Mouse (Mus musculus): ENCODE measurements around the gene Krtap28-13. TPM values are rescaled to one million over a fixed set of nuclear protein-coding genes. Genes with fewer than 3 reads are reported as not detected.

The Krtap28-13 gene
- polyA plus RNA-seq, 1 experiment: not detected

DNA sequence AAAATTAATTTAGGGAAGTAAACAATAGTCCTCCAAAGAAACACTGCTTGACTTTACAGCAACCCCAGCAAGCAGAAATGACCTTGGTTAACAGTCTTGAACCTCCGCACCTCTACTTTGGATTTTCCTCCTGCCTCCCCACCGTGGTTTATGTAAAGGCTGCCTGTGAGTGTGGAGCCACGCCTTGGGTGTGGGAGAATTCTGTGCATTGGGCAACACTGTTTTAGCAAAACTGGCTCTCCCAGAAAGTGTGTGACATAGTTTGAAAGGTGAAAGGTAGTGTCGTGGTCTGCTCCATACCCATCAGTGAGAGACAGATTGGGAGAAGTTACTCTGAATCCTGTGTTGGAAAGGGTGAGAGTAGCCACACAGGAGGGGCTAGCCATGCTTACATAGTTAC, 21.6 kb upstream of the Krtap28-13 start:
- TF ChIP-seq FLI1 (IDR thresholded peaks at IDR 0.05; ENCODE audit: low read length): no peak
- no peak for TF ChIP-seq GATA1 (IDR thresholded peaks at IDR 0.05; ENCODE audit: borderline replicate concordance, low read length)
- H3K4me3 ChIP-seq (replicated peaks): no peak overlapping the region

DNA sequence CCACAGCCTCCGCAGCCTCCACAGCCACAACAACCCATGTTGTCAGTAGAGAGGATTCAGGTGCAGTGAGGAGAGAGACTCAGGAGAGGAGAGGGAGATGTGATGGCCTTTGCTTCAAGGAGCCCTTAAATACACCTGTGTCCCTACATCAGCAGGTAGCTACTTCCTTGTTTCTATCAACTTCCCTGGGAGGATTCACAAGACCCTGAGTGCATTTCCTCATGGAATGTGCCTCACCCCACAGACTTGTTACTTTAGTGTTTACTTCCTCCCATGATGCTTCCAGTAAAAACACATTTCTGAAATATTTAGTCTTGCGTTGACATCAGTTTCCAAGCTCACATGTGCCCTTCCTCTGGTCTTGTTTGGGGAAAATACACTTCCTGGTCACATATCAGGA, 18.4 kb upstream of the Krtap28-13 start, which contains the start of gene Krtap28-10:
Krtap28-10 (minus strand) TSS at position 101 of the 400 bp plus-strand sequence.
- Histone ChIP-seq H3K27me3 (replicated peaks) (peaks cover 12% of the 10 kb centered on the region), H3K4me1 (peaks cover 6% of the 10 kb centered on the region; the same call in 1 of the 2 replicates), H3K9me3 (no peaks in the 10 kb centered on the region), H3K36me3 (replicated peaks; ENCODE audit: low read length) (no peaks in the 10 kb centered on the region), H3K4me3 (replicated peaks) (no peak within 1 kb of the TSS)
- TF ChIP-seq FLI1 (IDR thresholded peaks at IDR 0.05; ENCODE audit: low read length) (no peak), GATA1 (IDR thresholded peaks at IDR 0.05; ENCODE audit: borderline replicate concordance, low read length) (no peak)

More for the DNA sequence above, 21.6 kb upstream of the Krtap28-13 start:
- Histone ChIP-seq H3K9me3 (no peaks in the 10 kb centered on the region), H3K36me3 (replicated peaks; ENCODE audit: low read length) (no peaks in the 10 kb centered on the region), H3K4me1 (peaks cover 6% of the 10 kb centered on the region; the same call in 1 of the 2 replicates), H3K27me3 (replicated peaks) (peaks cover 12% of the 10 kb centered on the region)

DNA sequence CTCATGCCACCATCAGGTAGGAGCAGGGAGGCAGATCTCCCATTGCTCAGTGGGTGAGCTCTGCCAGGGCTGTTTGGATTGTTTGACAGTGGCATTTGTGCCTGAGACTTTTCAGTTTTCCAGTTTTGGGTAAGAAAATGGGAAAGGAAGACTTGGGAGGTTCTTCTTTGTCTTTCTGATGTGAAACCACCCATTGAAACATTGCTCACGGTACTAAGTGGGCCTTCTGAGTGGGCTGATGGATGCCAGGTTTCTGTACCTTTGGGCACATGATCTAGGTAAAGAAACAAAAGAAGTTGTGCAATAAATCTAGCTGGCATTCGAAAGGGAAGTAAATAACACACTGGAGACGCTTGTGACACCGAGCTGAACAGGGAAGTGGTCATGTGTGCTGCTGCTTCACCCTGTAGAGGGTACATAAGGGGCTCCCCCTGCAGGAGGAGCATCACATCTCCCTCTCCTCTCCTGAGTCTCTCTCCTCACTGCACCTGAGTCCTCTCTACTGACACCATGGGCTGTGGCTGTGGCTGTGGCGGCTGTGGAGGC, 15.8 kb upstream of the Krtap28-13 start, which contains the start of gene Gm47969:
Gm47969 (plus strand) TSS at position 51 of the 546 bp plus-strand sequence.
- Histone ChIP-seq H3K4me1 (no peaks in the 10 kb centered on the region; the same call in 1 of the 2 replicates), H3K9me3 (no peaks in the 10 kb centered on the region; the same call in 1 of the 2 replicates), H3K4me3 (replicated peaks) (peak within 1 kb of the TSS; percentile 18), H3K27me3 (replicated peaks) (no peaks in the 10 kb centered on the region), H3K36me3 (replicated peaks; ENCODE audit: low read length) (no peaks in the 10 kb centered on the region)
- TF ChIP-seq GATA1 (IDR thresholded peaks at IDR 0.05; ENCODE audit: borderline replicate concordance, low read length) (no peak), FLI1 (IDR thresholded peaks at IDR 0.05; ENCODE audit: low read length) (no peak)

DNA sequence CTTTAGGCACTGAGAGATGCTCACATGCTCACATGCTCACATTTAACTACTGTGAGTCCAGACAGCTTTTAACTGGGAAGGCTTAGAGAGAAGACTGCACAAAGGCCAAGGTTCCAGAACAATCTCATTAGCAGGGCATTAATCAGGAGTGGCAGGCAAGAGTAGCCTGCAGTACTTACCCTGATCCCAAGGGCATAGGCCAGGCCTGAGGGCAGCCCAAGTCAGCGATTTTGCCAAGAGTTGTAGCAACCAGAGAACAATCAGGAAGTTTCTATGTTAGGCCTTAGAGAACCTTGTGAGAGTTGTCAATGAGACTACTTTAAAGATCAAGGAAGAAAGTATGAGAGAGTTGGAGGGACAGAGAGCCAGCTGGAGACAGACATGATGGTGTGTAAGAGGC, 2.2 kb upstream of the Krtap28-13 start:
- TF ChIP-seq FLI1 (IDR thresholded peaks at IDR 0.05; ENCODE audit: low read length): no peak
- TF ChIP-seq GATA1 (IDR thresholded peaks at IDR 0.05; ENCODE audit: borderline replicate concordance, low read length): no peak
- no peak overlapping the region for H3K4me3 ChIP-seq (replicated peaks)

DNA sequence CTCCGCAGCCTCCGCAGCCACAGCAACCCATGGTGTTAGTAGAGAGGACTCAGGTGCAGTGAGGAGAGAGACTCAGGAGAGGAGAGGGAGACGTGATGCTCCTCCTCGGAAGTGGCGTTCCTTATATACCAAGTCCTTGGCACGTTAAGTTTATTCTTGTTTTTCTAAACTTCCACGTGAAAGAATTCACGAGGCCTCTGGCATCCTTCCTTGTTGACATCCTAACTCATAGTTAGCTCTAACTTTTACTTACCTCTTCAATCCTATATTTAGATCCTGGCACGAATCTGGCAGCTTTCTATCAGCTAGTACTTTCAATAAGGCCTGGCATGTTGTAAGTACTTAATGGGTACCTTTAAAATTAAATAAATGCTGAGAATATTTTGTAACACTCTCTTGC, 1.5 kb upstream of the Krtap28-13 start, which contains the start of gene A030005K14Rik:
A030005K14Rik (minus strand) TSS at position 101 of the 400 bp plus-strand sequence.
- no peaks in the 10 kb centered on the region for H3K27me3 ChIP-seq (replicated peaks)
- peaks cover 9% of the 10 kb centered on the region; the same call in 1 of the 2 replicates for H3K9me3 ChIP-seq
- TF ChIP-seq GATA1 (IDR thresholded peaks at IDR 0.05; ENCODE audit: borderline replicate concordance, low read length) (no peak), FLI1 (IDR thresholded peaks at IDR 0.05; ENCODE audit: low read length) (no peak)
- H3K4me3 ChIP-seq (replicated peaks): peak within 1 kb of the TSS; percentile 77
- no peaks in the 10 kb centered on the region for H3K36me3 ChIP-seq (replicated peaks; ENCODE audit: low read length)
- no peaks in the 10 kb centered on the region; the same call in 1 of the 2 replicates for H3K4me1 ChIP-seq

More for the DNA sequence above, 2.2 kb upstream of the Krtap28-13 start:
- Histone ChIP-seq H3K4me1 (no peaks in the 10 kb centered on the region; the same call in 1 of the 2 replicates), H3K27me3 (replicated peaks) (no peaks in the 10 kb centered on the region), H3K36me3 (replicated peaks; ENCODE audit: low read length) (no peaks in the 10 kb centered on the region), H3K9me3 (peaks cover 9% of the 10 kb centered on the region; the same call in 1 of the 2 replicates)

DNA sequence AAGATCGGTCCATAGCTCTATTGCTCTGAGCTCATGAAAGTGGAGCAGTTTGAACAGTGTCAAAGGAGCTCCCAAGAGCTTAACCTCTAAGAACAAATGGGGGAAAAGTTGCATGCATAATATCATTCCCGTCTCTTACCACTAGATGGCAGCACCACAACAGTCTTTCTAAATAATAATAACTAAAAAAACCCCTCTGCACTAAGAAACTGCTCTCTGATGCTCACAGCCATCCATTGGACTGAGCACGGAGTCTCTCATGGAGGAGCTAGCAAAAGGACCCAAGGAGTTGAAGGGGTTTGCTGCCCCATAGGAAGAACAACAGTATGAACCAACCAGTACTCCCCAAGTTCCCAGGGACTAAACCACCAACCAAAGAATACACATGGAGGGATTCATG, 4.1 kb downstream of the Krtap28-13 start:
- no peaks in the 10 kb centered on the region; the same call in 1 of the 2 replicates for H3K4me1 ChIP-seq
- H3K27me3 ChIP-seq (replicated peaks): no peaks in the 10 kb centered on the region
- no peak overlapping the region for H3K4me3 ChIP-seq (replicated peaks)
- H3K36me3 ChIP-seq (replicated peaks; ENCODE audit: low read length): no peaks in the 10 kb centered on the region
- H3K9me3 ChIP-seq: peaks cover 4% of the 10 kb centered on the region; the same call in 1 of the 2 replicates
- TF ChIP-seq GATA1 (IDR thresholded peaks at IDR 0.05; ENCODE audit: borderline replicate concordance, low read length) (no peak), FLI1 (IDR thresholded peaks at IDR 0.05; ENCODE audit: low read length) (no peak)

DNA sequence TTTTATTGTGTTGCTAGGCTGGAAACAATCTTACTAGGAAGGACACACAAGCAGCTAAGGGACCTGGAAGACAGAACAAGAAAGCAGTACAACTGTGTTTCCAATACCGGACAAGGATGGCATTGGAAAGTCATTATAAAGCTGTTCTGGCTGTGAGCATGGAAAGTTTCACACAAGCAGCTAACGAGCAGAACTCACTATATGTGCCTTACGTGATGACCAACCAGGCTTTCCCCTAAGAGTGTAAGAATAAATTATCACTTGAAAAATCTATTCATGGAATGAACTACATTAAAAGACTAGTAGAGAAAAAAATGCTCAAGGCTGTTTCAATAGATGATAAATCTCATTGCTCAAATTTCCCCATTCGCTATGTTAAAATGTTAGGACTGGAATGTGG, 5.8 kb downstream of the Krtap28-13 start:
- Histone ChIP-seq H3K4me3 (replicated peaks) (no peak overlapping the region), H3K36me3 (replicated peaks; ENCODE audit: low read length) (no peaks in the 10 kb centered on the region), H3K4me1 (no peaks in the 10 kb centered on the region), H3K27me3 (replicated peaks) (no peaks in the 10 kb centered on the region), H3K9me3 (0 out of 2 replicates have a peak, but pooled peaks cover 3% of the 10 kb centered on the region)
- TF ChIP-seq GATA1 (IDR thresholded peaks at IDR 0.05; ENCODE audit: borderline replicate concordance, low read length) (no peak), FLI1 (IDR thresholded peaks at IDR 0.05; ENCODE audit: low read length) (no peak)

DNA sequence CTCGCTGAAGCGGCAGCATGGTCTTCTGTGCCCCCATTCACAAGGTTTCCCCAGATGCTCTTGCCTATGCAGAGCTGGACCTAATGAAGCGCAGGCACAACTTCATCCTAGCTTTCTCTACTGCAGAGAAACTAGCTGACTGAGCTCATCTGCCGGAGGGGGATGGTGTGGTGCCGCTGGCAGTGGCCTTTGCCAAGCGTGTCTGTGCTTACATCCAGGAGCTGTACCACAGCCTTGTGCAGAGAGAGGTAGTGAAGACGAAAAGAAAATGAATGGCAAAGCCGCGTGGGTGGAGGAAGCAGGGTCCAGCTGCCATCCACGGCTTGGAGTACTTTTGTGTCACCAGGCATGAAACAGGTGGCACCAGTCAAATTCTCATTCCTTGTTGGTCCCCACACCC, 6.5 kb downstream of the Krtap28-13 start:
- Histone ChIP-seq H3K36me3 (replicated peaks; ENCODE audit: low read length) (no peaks in the 10 kb centered on the region), H3K9me3 (0 out of 2 replicates have a peak, but pooled peaks cover 3% of the 10 kb centered on the region), H3K4me3 (replicated peaks) (no peak overlapping the region), H3K27me3 (replicated peaks) (no peaks in the 10 kb centered on the region), H3K4me1 (no peaks in the 10 kb centered on the region)
- TF ChIP-seq GATA1 (IDR thresholded peaks at IDR 0.05; ENCODE audit: borderline replicate concordance, low read length): no peak
- no peak for TF ChIP-seq FLI1 (IDR thresholded peaks at IDR 0.05; ENCODE audit: low read length)

DNA sequence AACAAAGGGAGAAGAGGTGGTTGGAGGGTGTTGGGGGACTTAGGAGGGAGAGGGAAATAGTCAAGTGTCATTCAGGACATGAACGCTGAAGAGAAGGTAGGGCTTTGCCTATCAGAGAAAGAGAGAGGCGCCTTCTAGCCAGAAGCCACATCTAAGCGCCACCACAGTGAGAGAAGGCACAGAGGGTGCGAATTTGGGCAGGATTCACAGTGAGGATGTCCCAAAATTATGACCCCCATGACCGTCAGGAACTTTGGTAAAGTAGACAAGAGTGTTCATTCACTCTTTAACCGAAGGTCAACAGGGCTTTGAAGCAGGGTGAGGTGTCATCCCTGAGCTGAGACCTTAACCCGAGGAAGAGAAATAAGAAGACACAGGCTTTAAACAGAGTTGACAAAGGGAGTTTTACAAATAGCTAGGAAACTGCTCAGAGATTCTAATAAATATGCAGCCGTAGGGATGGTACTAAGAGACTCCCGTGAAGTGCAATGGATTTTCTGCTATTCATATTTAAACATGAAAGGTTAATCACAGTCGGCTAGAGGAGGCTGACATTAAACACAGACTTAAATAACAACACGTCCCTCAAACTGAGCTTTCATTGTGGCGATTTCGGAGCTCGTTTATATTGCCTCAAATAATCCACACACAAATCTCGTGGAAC, 14.9 kb downstream of the Krtap28-13 start:
- no peaks in the 10 kb centered on the region for H3K36me3 ChIP-seq (replicated peaks; ENCODE audit: low read length)
- no peak for TF ChIP-seq FLI1 (IDR thresholded peaks at IDR 0.05; ENCODE audit: low read length)
- TF ChIP-seq GATA1 (IDR thresholded peaks at IDR 0.05; ENCODE audit: borderline replicate concordance, low read length): no peak
- no peaks in the 10 kb centered on the region; the same call in 1 of the 2 replicates for H3K4me1 ChIP-seq

More for the DNA sequence above, 14.9 kb downstream of the Krtap28-13 start:
- Histone ChIP-seq H3K9me3 (no peaks in the 10 kb centered on the region), H3K27me3 (replicated peaks) (peaks cover 4% of the 10 kb centered on the region), H3K4me3 (replicated peaks) (peak overlapping the region; percentile 72)

All from megakaryocyte, embryonic 14.5 days (primary cell).